Mouse (Mus musculus) G1E (cell line): ENCODE measurements at regions not wholly inside any gene's neighbourhood (a gene's known extent, or its start where the extent isn't known, plus 50 kb on each side); places are given as distances from the start of the nearest gene placed in this dataset.

Experiments used
- CTCF ChIP-seq: IDR thresholded peaks from 2 replicates; pipeline ENCODE4 v1.5.1; 2012; ENCODE audit warnings: low read depth, low read length, inconsistent platforms, mixed read lengths
- POLR2AphosphoS5 ChIP-seq: IDR thresholded peaks from 2 replicates; pipeline ENCODE4 v1.6.1; 2012; ENCODE audit warnings: low read depth, low read length, inconsistent platforms; ENCODE audit not compliant: insufficient replicate concordance
- TAL1 ChIP-seq: conservative IDR thresholded peaks from 2 replicates; pipeline ENCODE4 v1.6.1; 2012; ENCODE audit warnings: low read depth, low read length, inconsistent platforms, mixed read lengths

- no peak for TF ChIP-seq CTCF
- no peak for TF ChIP-seq TAL1
- TF ChIP-seq POLR2AphosphoS5, result no peak
Measured at GRCm38 (mm10) chr13:107872137-107872536, 172.1 kb upstream of the Smim15 start.
